Mouse (Mus musculus) megakaryocyte progenitor cell, adult 5-6 weeks (primary cell): Measurements from ENCODE around the gene Agrp. TPM values are rescaled to one million over a fixed set of nuclear protein-coding genes. Genes with fewer than 3 reads are reported as not detected.
A peak's percentile ranks its signal among the peaks of the same experiment; 100 is the strongest.

Source experiments
- ATAC-seq: replicated peaks from 2 replicates; pipeline ENCODE4 v1.8.0; 2016; ENCODE audit warnings: mild to moderate bottlenecking, moderate TSS enrichment, inconsistent platforms; ENCODE audit not compliant: poor library complexity
- total RNA-seq, 2 experiments: library from RNA; stranded (forward) in 1 of 2; stranded (reverse) in 1 of 2; fragments of 157-497, 149-512 nt in 1 of 2; fragments of 200-1000 nt in 1 of 2; gene quantifications; 2 replicates each; pipeline versions ENCODE4 v1.2.3 to v1.2.4; 2015 to 2017

The Agrp gene
- total RNA-seq, 2 experiments from 2014 or later = not detected

GRCm38 (mm10) chr8:105521995-105522769 lies 115.0 kb downstream of the Agrp start:
- no peak for ATAC-seq

GRCm38 (mm10) chr8:105521061-105521460 lies 116.1 kb downstream of the Agrp start:
- no peak for ATAC-seq

- ATAC-seq = no peak
Measured at GRCm38 (mm10) chr8:105520521-105520920, 116.7 kb downstream of the Agrp start.

- no peak for ATAC-seq
Measured at GRCm38 (mm10) chr8:105519591-105519990, 117.6 kb downstream of the Agrp start.

GRCm38 (mm10) chr8:105518436-105519313 lies 118.5 kb downstream of the Agrp start, which contains the start of gene Hsd11b2:
Gene Hsd11b2, plus strand, starts transcription at chr8:105518755.
- ATAC-seq = peak; percentile 38

- no peak for ATAC-seq
Measured at GRCm38 (mm10) chr8:105517346-105517745, 119.8 kb downstream of the Agrp start.

Other genes starting within 250 kb of the Agrp start
- gene Kctd19, start 223.9 kb downstream of the Agrp start, total RNA-seq (2015) = not detected in 2 replicates
- gene Kctd19, start 223.9 kb downstream of the Agrp start, total RNA-seq (2017) = 0.12 TPM in 1 of 2 replicates, not detected in the other
- 0.30 TPM in 1 of 2 replicates, not detected in the other for gene Lrrc36, start 223.8 kb downstream of the Agrp start, total RNA-seq (2015)
- 0.91 and 1.2 TPM in 2 replicates for gene Lrrc36, start 223.8 kb downstream of the Agrp start, total RNA-seq (2017)
- 0.27 TPM in 1 of 2 replicates, not detected in the other for gene Tppp3, start 165.9 kb downstream of the Agrp start, total RNA-seq (2015)
- gene Tppp3, start 165.9 kb downstream of the Agrp start, total RNA-seq (2017) = 0.57 and 2.4 TPM in 2 replicates
- gene Zdhhc1, start 140.5 kb downstream of the Agrp start, total RNA-seq (2015) = 4.8 and 5.7 TPM in 2 replicates
- gene Zdhhc1, start 140.5 kb downstream of the Agrp start, total RNA-seq (2017) = 2.7 and 5.0 TPM in 2 replicates
- gene Hsd11b2, start 118.6 kb downstream of the Agrp start, total RNA-seq (2015) = 0.10 and 0.12 TPM in 2 replicates
- gene Hsd11b2, start 118.6 kb downstream of the Agrp start, total RNA-seq (2017) = not detected in 2 replicates
- gene Atp6v0d1, start 71.3 kb downstream of the Agrp start, total RNA-seq (2015) = 137 and 142 TPM in 2 replicates
- gene Atp6v0d1, start 71.3 kb downstream of the Agrp start, total RNA-seq (2017) = 50.5 and 56.6 TPM in 2 replicates
- 46.9 and 53.0 TPM in 2 replicates for gene Ripor1, start 32.1 kb downstream of the Agrp start, total RNA-seq (2015)
- gene Ripor1, start 32.1 kb downstream of the Agrp start, total RNA-seq (2017) = 6.4 and 6.6 TPM in 2 replicates
- 95.7 and 103 TPM in 2 replicates for gene Ctcf, start 825 bp downstream of the Agrp start, total RNA-seq (2015)
- gene Ctcf, start 825 bp downstream of the Agrp start, total RNA-seq (2017) = 88.1 and 104 TPM in 2 replicates
- gene Carmil2, start 48.9 kb upstream of the Agrp start, total RNA-seq (2015) = 2.2 and 3.4 TPM in 2 replicates
- gene Carmil2, start 48.9 kb upstream of the Agrp start, total RNA-seq (2017) = 2.0 and 2.2 TPM in 2 replicates
- 40.1 and 56.7 TPM in 2 replicates for gene Acd, start 63.7 kb upstream of the Agrp start, total RNA-seq (2015)
- 21.4 and 28.1 TPM in 2 replicates for gene Acd, start 63.7 kb upstream of the Agrp start, total RNA-seq (2017)
- gene Pard6a, start 63.8 kb upstream of the Agrp start, total RNA-seq (2015) = 5.8 and 7.1 TPM in 2 replicates
- 16.2 and 23.9 TPM in 2 replicates for gene Pard6a, start 63.8 kb upstream of the Agrp start, total RNA-seq (2017)
- gene 4933405L10Rik, start 70.3 kb upstream of the Agrp start, total RNA-seq (2015) = not detected in 2 replicates
- not detected in 2 replicates for gene 4933405L10Rik, start 70.3 kb upstream of the Agrp start, total RNA-seq (2017)
- 12.7 and 13.0 TPM in 2 replicates for gene Enkd1, start 70.8 kb upstream of the Agrp start, total RNA-seq (2015)
- 10.4 and 13.9 TPM in 2 replicates for gene Enkd1, start 70.8 kb upstream of the Agrp start, total RNA-seq (2017)
- 0.74 and 1.0 TPM in 2 replicates for gene Gfod2, start 121.3 kb upstream of the Agrp start, total RNA-seq (2015)
- 1.4 and 4.2 TPM in 2 replicates for gene Gfod2, start 121.3 kb upstream of the Agrp start, total RNA-seq (2017)
- 12.6 and 13.2 TPM in 2 replicates for gene Ranbp10, start 190.0 kb upstream of the Agrp start, total RNA-seq (2015)
- gene Ranbp10, start 190.0 kb upstream of the Agrp start, total RNA-seq (2017) = 7.7 and 9.2 TPM in 2 replicates
- not detected in 2 replicates for gene Tsnaxip1, start 190.3 kb upstream of the Agrp start, total RNA-seq (2015)
- gene Tsnaxip1, start 190.3 kb upstream of the Agrp start, total RNA-seq (2017) = not detected in 2 replicates
- gene Cenpt, start 215.9 kb upstream of the Agrp start, total RNA-seq (2015) = 18.3 and 21.2 TPM in 2 replicates
- gene Cenpt, start 215.9 kb upstream of the Agrp start, total RNA-seq (2017) = 14.4 and 20.1 TPM in 2 replicates
- gene Thap11, start 217.7 kb upstream of the Agrp start, total RNA-seq (2015) = 30.9 and 32.4 TPM in 2 replicates
- 25.1 and 28.5 TPM in 2 replicates for gene Thap11, start 217.7 kb upstream of the Agrp start, total RNA-seq (2017)
- gene Nutf2, start 223.2 kb upstream of the Agrp start, total RNA-seq (2015) = 261 and 316 TPM in 2 replicates
- gene Nutf2, start 223.2 kb upstream of the Agrp start, total RNA-seq (2017) = 26.3 and 49.1 TPM in 2 replicates
- 13.2 and 17.1 TPM in 2 replicates for gene Edc4, start 243.5 kb upstream of the Agrp start, total RNA-seq (2015)
- 27.6 and 33.2 TPM in 2 replicates for gene Edc4, start 243.5 kb upstream of the Agrp start, total RNA-seq (2017)